Comparison of ENCODE assay signal across 27 mouse cellular contexts in genomic region chr7:53136513-53136912, GRCm38 (mm10).
"Had no signal": no experiment of that assay in that cellular context is flagged by ENCODE, and none has a peak within 500 bp of the region (broad histone marks: within the 10 kb centered on the region; RNA-seq: fewer than 3 reads in every experiment).

No protein-coding gene starts in this region.

- H3K27me3 ChIP-seq: heart, embryonic 13.5 days; heart, embryonic 15.5 days; hindbrain, embryonic 13.5 days; hindbrain, embryonic 15.5 days; kidney, embryonic 15.5 days; limb, embryonic 13.5 days; limb, embryonic 15.5 days; liver, embryonic 12.5 days had no signal

- H3K4me3 ChIP-seq: heart, adult 2 months; heart, embryonic 13.5 days; heart, embryonic 15.5 days; hindbrain, embryonic 13.5 days; hindbrain, embryonic 15.5 days; kidney, embryonic 15.5 days; limb, embryonic 13.5 days; limb, embryonic 15.5 days; liver, embryonic 12.5 days had no signal

- H3K4me2 ChIP-seq: heart, embryonic 11.5 days; heart, embryonic 13.5 days; heart, embryonic 15.5 days; hindbrain, embryonic 13.5 days; hindbrain, embryonic 15.5 days; kidney, embryonic 15.5 days; limb, embryonic 13.5 days; limb, embryonic 15.5 days; liver, embryonic 12.5 days had no signal

- H3K4me1 ChIP-seq: heart, embryonic 13.5 days; heart, embryonic 15.5 days; hindbrain, embryonic 13.5 days; hindbrain, embryonic 15.5 days; kidney, embryonic 15.5 days; limb, embryonic 13.5 days; limb, embryonic 15.5 days; liver, embryonic 12.5 days had no signal

- H3K36me3 ChIP-seq: heart, embryonic 13.5 days; heart, embryonic 15.5 days; hindbrain, embryonic 13.5 days; hindbrain, embryonic 15.5 days; kidney, embryonic 15.5 days; limb, embryonic 13.5 days; limb, embryonic 15.5 days; liver, embryonic 12.5 days had no signal

- H3K27ac ChIP-seq: heart, adult 2 months; heart, embryonic 13.5 days; heart, embryonic 15.5 days; hindbrain, embryonic 13.5 days; hindbrain, embryonic 15.5 days; hindbrain, postnatal 0 days; kidney, embryonic 15.5 days; kidney, postnatal 0 days; limb, embryonic 13.5 days; limb, embryonic 15.5 days; liver, embryonic 12.5 days; liver, embryonic 14.5 days had no signal

- DNase-seq: gastrocnemius, postnatal 14 days; gastrocnemius, postnatal 36 days; heart, adult 11 months; heart, adult 2 months; heart, postnatal 14 days; heart, postnatal 36 days; kidney, adult 11 months; kidney, adult 2 months; kidney, adult 9 months; kidney, postnatal 14 days; kidney, postnatal 36 days; layer of hippocampus, adult 9-11 months; layer of hippocampus, postnatal 36 days; left cerebral cortex, postnatal 4 days had no signal

- ATAC-seq: hindbrain, postnatal 0 days; intestine, embryonic 16.5 days; liver, embryonic 12.5 days had no signal

- H3K9ac ChIP-seq: heart, embryonic 13.5 days; heart, embryonic 15.5 days; hindbrain, embryonic 13.5 days; hindbrain, embryonic 15.5 days; kidney, embryonic 15.5 days; limb, embryonic 13.5 days; limb, embryonic 15.5 days; liver, embryonic 12.5 days; liver, embryonic 14.5 days had no signal

- H3K9me3 ChIP-seq: heart, embryonic 13.5 days; heart, embryonic 15.5 days; hindbrain, embryonic 13.5 days; hindbrain, embryonic 15.5 days; kidney, embryonic 15.5 days; limb, embryonic 13.5 days; limb, embryonic 15.5 days; liver, embryonic 12.5 days had no signal
